Mouse (Mus musculus): Measurements from ENCODE around the gene Cxcr4. TPM values are rescaled to one million over a fixed set of nuclear protein-coding genes. Genes with fewer than 3 reads are reported as not detected.

Gene Cxcr4
- polyA plus RNA-seq, 1 experiment from 2014 or later, result 9.2 TPM

DNA sequence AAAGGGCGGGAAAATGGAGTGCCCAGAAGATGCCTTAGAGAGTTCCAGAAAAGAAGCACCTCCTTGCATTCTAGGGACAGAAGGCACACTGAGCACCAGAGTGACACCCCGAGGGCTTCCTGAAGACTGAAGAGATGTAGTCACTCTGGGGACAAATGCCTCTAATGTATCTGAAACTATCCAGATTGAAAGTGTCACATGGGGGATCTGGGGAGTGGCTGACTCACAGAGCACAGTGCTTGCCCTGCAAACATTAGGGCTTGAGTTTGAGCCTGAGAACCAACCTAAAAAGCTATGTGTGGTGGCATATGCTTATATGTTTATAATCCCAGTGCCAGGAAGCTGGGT is 23.3 kb upstream of the Cxcr4 start:
- Histone ChIP-seq H3K27me3 (no peaks in the 10 kb centered on the region), H3K4me1 (replicated peaks) (no peaks in the 10 kb centered on the region), H3K36me3 (no peaks in the 10 kb centered on the region), H3K27ac (replicated peaks) (no peak overlapping the region), H3K4me2 (no peak overlapping the region), H3K9me3 (no peaks in the 10 kb centered on the region), H3K9ac (no peak overlapping the region), H3K4me3 (no peak overlapping the region)
- ATAC-seq (ENCODE audit: low FRiP score, low read depth), result no peak
- 87% methylated on average over 2 of the region's 2 CpGs for WGBS

DNA sequence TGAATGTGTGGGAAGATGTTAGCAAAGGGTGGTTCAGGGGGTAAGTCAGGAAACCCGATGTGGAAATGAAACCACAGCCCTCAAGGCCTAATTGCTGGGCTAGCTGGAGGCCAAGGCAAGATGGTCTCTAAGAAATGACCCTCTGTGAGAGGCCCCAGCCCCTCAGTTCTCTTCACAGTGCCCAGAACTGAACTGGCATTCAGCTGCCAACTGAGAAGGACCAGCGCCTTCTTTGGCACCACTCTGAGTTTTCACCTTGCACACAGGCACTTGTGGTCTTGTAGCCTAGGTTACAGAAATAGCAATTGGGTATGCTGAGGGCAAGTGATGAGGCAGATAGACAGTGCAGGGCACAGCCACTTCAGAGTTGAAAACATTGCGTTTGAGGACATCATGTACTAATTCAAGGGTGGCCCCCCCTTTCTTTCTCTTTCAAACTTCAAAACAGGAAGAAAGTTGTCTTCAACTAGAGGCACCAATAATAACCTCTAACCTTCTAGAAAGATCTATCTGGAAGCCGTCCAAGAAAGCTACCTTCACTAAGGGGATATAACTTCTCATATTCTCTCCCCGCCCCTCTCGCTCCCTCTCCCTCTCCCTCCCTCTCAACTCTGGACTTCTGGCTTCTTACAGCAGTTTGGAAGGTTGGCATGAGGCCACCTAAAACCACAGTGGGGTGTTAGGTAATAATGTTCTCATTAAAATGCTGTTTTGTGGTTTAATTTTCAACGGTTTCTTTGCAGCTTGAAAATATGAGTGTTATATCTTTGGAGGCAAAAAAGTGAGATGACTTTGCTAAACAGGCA is 22.8 kb upstream of the Cxcr4 start:
- no peak overlapping the region for H3K4me2 ChIP-seq
- no peaks in the 10 kb centered on the region for H3K4me1 ChIP-seq (replicated peaks)
- no peaks in the 10 kb centered on the region for H3K9me3 ChIP-seq
- WGBS, result 74% methylated on average over 7 of the region's 7 CpGs
- H3K36me3 ChIP-seq, result no peaks in the 10 kb centered on the region
- no peak overlapping the region for H3K4me3 ChIP-seq
- H3K27me3 ChIP-seq, result no peaks in the 10 kb centered on the region
- ATAC-seq (ENCODE audit: low FRiP score, low read depth), result no peak
- H3K9ac ChIP-seq, result no peak overlapping the region
- no peak overlapping the region for H3K27ac ChIP-seq (replicated peaks)

DNA sequence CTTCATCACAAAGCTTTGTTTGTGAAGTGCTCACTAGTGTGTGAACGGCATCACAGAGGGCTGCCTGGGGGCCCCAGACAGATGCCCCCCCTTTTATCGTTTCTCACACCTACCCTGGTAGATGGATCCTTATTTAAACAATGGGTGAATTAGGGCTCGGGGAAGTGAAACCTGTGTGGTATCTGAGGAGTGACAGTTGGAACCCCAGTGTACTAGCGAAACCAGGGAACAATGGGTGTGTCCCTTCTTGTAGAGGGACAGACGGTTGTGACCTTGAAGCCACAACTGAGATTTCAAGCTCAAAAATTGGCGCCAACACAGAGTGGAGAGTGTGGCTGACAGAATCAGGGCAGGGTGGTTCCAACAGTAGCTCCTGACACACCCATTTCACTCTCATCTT is 16.0 kb upstream of the Cxcr4 start:
- Histone ChIP-seq H3K9ac (no peak overlapping the region), H3K36me3 (no peaks in the 10 kb centered on the region), H3K27me3 (no peaks in the 10 kb centered on the region), H3K4me2 (no peak overlapping the region), H3K27ac (replicated peaks) (no peak overlapping the region), H3K9me3 (no peaks in the 10 kb centered on the region), H3K4me3 (no peak overlapping the region), H3K4me1 (replicated peaks) (no peaks in the 10 kb centered on the region)
- no peak for ATAC-seq (ENCODE audit: low FRiP score, low read depth)
- 77% methylated on average over 6 of the region's 6 CpGs for WGBS

DNA sequence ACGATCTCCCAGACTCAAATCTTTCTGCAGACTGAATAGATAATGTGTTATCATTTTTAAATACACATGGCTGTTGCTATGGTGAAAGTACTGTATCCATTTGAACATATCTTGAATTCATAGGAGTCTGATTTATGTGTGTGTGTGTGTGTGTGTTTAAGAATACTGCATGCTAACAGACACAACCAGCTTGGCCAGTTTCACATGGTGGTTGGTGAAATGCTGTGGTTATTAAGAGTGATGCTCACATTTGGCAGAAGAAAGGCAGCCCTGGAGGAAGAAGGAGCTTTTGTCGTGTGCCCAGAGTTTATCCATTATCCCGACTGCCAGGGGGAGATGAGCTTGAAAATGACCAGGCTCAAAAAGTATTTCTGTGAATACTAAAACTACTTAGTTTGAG is 15.3 kb upstream of the Cxcr4 start:
- Histone ChIP-seq H3K4me2 (no peak overlapping the region), H3K27ac (replicated peaks) (no peak overlapping the region), H3K4me3 (no peak overlapping the region), H3K9me3 (no peaks in the 10 kb centered on the region), H3K36me3 (no peaks in the 10 kb centered on the region), H3K27me3 (no peaks in the 10 kb centered on the region), H3K4me1 (replicated peaks) (no peaks in the 10 kb centered on the region), H3K9ac (no peak overlapping the region)
- no peak for ATAC-seq (ENCODE audit: low FRiP score, low read depth)
- 62% methylated on average over 3 of the region's 3 CpGs for WGBS

DNA sequence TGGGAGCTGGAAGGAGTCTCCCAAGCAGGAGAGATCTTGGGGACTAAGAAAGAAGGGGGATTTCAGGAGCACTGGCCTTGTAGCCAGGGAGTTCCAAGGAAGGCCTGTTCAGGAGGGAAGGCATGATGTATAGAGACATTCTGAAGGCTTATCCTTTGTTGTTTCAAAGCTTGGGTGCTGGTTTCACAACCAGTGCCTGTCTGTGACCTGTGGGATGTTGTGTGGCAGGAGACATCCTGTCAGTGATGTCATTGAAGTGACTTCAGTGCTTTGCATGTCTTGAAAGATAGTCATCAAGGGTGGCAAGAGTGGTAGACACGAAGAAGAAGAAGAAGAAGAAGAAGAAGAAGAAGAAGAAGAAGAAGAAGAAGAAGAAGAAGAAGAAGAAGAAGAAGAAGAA is 13.7 kb upstream of the Cxcr4 start:
- 70% methylated on average over 1 of the region's 1 CpGs for WGBS
- Histone ChIP-seq H3K27ac (replicated peaks) (no peak overlapping the region), H3K9ac (no peak overlapping the region), H3K4me2 (no peak overlapping the region), H3K36me3 (no peaks in the 10 kb centered on the region), H3K27me3 (no peaks in the 10 kb centered on the region), H3K4me1 (replicated peaks) (no peaks in the 10 kb centered on the region), H3K9me3 (no peaks in the 10 kb centered on the region), H3K4me3 (no peak overlapping the region)
- no peak for ATAC-seq (ENCODE audit: low FRiP score, low read depth)

DNA sequence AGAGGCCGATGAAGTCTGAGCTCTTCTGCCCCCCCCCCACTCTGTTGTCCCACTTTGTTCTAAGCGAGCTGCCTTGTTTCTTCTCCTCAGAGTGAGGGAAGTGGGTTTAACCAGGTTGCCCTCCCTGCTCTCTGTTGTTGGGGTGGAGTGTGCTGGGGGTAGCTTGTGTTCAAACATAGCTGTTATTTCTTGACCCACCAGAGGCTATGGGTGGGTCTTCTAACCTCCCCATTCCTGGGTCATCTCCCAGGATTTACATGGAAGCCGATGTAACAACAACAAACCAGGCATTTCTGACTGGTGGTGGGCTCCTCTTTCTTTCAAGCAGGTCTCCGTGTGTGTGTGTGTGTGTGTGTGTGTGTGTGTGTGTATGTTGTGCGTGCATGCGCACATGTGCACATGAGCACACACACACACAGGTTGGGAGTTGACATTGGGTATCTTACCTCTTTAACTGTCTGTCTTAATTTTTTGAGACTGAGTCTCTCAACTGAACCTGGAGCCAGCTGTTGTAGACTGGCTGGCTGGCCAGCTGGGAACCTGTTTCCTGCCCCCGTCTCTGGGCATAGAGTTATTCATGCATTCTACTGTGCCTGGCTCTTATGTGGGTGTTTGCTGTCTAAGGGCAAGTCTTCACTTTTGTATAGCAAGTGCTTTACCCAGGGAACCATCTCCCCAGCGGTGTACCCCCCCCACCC is 10.7 kb upstream of the Cxcr4 start:
- Histone ChIP-seq H3K4me2 (no peak overlapping the region), H3K36me3 (no peaks in the 10 kb centered on the region), H3K4me3 (no peak overlapping the region), H3K9ac (no peak overlapping the region), H3K27ac (replicated peaks) (no peak overlapping the region), H3K27me3 (no peaks in the 10 kb centered on the region), H3K9me3 (no peaks in the 10 kb centered on the region), H3K4me1 (replicated peaks) (no peaks in the 10 kb centered on the region)
- 91% methylated on average over 8 of the region's 8 CpGs for WGBS
- no peak for ATAC-seq (ENCODE audit: low FRiP score, low read depth)

DNA sequence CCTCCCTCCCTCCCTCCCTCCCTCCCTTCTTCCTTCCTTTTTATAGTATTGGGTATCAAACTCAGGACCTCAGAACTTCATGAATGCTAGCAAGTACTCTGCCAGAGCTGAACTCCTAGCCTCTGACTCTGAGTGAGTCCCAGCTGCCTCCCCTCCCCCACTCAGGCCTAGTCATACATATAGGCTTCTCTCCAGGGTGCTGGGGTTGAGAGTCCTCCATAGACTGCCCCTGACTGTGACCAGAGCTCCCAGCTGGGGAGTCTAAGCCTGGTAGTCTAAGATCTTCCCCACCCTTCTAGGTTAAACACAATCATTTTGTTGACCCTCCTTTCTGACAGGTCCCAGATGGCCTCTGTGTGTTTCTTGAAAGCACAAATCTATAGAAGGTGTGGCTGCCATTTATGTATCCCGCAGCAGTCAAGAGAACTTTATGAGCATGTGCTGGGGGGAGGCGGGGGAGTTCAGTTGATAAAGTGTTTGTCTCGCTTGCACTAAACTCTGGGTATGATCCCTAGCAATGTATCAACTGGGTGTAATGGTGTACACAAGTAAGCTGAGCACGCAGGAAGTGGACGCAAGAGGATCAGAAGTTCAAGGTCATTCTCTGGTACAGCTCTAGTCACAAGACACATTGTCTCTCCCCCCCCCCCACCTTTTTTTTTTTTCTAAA is 10.1 kb upstream of the Cxcr4 start:
- 85% methylated on average over 5 of the region's 5 CpGs for WGBS

DNA sequence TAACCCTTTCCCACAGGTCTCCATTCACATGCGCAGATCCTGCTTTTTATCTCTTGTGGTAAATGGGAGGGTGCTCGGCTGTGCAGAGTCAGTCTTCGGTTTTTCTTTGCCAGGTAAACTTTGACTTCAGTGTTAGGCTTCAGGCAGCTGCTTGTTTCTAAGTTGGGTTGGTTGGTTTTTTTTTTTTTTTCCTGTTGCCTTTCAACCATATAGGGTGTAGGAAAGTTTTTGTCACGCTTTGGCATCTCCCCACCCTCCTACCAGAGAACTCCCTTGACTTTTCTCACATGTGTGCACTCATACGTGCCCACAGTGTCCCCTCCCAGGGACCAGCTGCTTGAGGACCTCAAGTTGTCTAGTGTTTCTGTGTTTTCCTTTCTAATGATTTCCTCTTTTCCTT is 9.2 kb upstream of the Cxcr4 start:
- WGBS, result 70% methylated on average over 5 of the region's 5 CpGs
- no peak overlapping the region for H3K4me2 ChIP-seq
- no peak overlapping the region for H3K9ac ChIP-seq
- ATAC-seq (ENCODE audit: low FRiP score, low read depth), result no peak
- H3K27ac ChIP-seq (replicated peaks), result no peak overlapping the region
- no peaks in the 10 kb centered on the region for H3K36me3 ChIP-seq
- no peaks in the 10 kb centered on the region for H3K27me3 ChIP-seq
- no peaks in the 10 kb centered on the region for H3K4me1 ChIP-seq (replicated peaks)
- H3K9me3 ChIP-seq, result no peaks in the 10 kb centered on the region
- H3K4me3 ChIP-seq, result no peak overlapping the region

More for the DNA sequence above, 10.1 kb upstream of the Cxcr4 start:
- Histone ChIP-seq H3K27ac (replicated peaks) (no peak overlapping the region), H3K9ac (no peak overlapping the region), H3K9me3 (no peaks in the 10 kb centered on the region), H3K4me3 (no peak overlapping the region), H3K4me2 (no peak overlapping the region), H3K36me3 (no peaks in the 10 kb centered on the region), H3K27me3 (no peaks in the 10 kb centered on the region), H3K4me1 (replicated peaks) (no peaks in the 10 kb centered on the region)
- no peak for ATAC-seq (ENCODE audit: low FRiP score, low read depth)

DNA sequence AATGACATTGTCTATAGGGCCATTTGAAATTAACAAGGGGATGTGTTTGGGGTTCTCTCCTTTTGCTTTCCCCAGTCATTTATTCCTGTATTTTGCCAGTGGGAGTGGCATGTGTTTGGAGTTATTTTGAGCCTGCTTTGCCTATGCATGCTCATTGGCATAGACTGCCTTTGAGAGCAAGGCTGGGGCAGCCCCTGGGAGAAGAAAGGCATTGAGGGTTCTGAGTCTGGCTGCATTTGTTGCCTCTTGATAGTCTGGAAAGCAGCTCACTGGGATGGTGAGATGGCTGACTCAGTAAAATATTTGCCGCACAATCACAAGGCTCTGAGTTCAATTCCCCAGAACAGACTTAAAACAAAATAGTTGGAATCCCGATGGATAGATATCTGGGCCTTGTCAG is 8.5 kb upstream of the Cxcr4 start:
- ATAC-seq (ENCODE audit: low FRiP score, low read depth), result no peak
- 98% methylated on average over 2 of the region's 2 CpGs for whole genome bisulfite sequencing

DNA sequence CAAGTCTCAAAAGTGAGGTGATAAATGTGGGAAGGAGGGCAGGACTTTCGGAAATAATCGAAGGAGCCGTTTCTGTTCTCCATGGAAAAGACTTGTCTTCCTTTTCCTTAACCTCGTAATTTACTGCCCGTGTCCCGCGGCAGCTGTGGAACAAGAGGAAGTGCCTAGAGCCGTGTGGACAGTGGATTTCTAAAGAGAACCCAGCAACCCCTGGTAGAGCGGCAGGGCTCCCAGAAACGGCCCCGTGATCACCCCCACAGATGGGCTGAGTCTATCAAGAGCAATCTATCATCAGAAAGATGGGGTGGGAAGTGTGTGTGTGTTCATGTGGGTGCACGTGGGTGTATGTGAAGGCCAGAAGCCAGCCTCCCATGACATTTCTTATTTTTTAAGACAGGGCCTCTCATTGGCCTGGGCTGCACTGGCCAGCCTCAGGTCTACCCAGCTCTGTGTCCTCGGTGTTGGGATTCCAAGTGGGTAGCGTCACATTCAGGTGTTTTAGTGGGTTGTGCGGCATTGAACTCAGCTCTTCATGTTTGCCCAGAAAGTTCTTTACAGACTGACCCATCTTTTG is 5.2 kb upstream of the Cxcr4 start:
- no peaks in the 10 kb centered on the region for H3K9me3 ChIP-seq
- no peak for ATAC-seq (ENCODE audit: low FRiP score, low read depth)
- no peaks in the 10 kb centered on the region for H3K36me3 ChIP-seq
- no peak overlapping the region for H3K4me3 ChIP-seq
- H3K4me2 ChIP-seq, result no peak overlapping the region
- no peak overlapping the region for H3K9ac ChIP-seq
- 0 out of 2 replicates have a peak, but pooled peaks cover 3% of the 10 kb centered on the region for H3K27me3 ChIP-seq
- WGBS, result 60% methylated on average over 15 of the region's 15 CpGs
- no peak overlapping the region for H3K27ac ChIP-seq (replicated peaks)
- peaks cover 39% of the 10 kb centered on the region for H3K4me1 ChIP-seq (replicated peaks)

More for the DNA sequence above, 8.5 kb upstream of the Cxcr4 start:
- no peak overlapping the region for H3K4me3 ChIP-seq
- no peaks in the 10 kb centered on the region for H3K9me3 ChIP-seq
- H3K4me1 ChIP-seq (replicated peaks), result peaks cover 7% of the 10 kb centered on the region
- H3K27me3 ChIP-seq, result no peaks in the 10 kb centered on the region
- no peak overlapping the region for H3K9ac ChIP-seq
- no peak overlapping the region for H3K4me2 ChIP-seq
- no peaks in the 10 kb centered on the region for H3K36me3 ChIP-seq
- no peak overlapping the region for H3K27ac ChIP-seq (replicated peaks)

DNA sequence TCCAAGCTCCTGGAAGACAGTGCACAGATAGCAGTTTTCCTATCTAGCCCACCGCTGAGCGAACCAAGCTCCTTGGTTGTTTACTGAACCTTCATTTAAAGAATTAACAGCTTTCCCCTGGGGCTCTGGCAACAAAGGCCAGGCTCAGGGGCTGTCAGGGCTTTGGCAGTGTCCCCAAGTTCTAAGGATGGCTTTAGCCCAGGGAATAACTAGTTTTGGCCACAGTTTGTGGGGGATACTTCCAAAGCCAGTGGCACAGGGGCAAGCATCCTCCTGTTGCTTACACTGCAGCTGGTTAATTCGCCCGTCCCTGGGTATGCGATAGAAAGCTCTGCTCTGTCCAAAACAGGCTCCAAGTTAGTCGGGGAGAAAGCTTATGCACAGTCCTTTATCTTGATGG is 3.4 kb upstream of the Cxcr4 start:
- Histone ChIP-seq H3K4me1 (replicated peaks) (peaks cover 55% of the 10 kb centered on the region), H3K27me3 (0 out of 2 replicates have a peak, but pooled peaks cover 5% of the 10 kb centered on the region), H3K4me2 (peak overlapping the region; percentile 8; the same call in 1 of the 2 replicates), H3K9me3 (no peaks in the 10 kb centered on the region), H3K4me3 (no peak overlapping the region), H3K27ac (replicated peaks) (peak overlapping the region; percentile 1; the same call in 1 of the 2 replicates), H3K36me3 (no peaks in the 10 kb centered on the region), H3K9ac (no peak overlapping the region)
- no peak for ATAC-seq (ENCODE audit: low FRiP score, low read depth)
- WGBS, result 10% methylated on average over 6 of the region's 6 CpGs

DNA sequence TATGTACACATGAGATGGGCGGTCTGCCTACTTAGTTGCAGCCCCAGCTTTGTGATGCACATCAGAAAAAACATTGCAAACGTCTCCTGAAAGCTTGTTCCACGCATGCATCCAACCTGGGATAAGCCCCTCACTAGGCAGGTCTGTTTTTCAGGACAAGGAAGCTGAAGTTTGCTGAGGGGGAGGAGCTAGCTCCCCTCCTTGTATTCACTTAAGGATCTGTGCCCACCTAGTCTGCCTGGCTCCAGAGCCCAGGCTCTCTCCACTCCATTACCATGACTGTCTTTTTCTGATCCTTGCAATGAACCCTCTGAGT is 3.0 kb upstream of the Cxcr4 start:
- peak overlapping the region; percentile 1; the same call in 1 of the 2 replicates for H3K27ac ChIP-seq (replicated peaks)
- no peak overlapping the region for H3K4me3 ChIP-seq
- peak overlapping the region; percentile 8; the same call in 1 of the 2 replicates for H3K4me2 ChIP-seq
- no peaks in the 10 kb centered on the region for H3K9me3 ChIP-seq
- no peaks in the 10 kb centered on the region for H3K36me3 ChIP-seq
- WGBS, result 19% methylated on average over 3 of the region's 3 CpGs
- ATAC-seq (ENCODE audit: low FRiP score, low read depth), result no peak
- H3K4me1 ChIP-seq (replicated peaks), result peaks cover 56% of the 10 kb centered on the region
- H3K9ac ChIP-seq, result no peak overlapping the region
- H3K27me3 ChIP-seq, result 0 out of 2 replicates have a peak, but pooled peaks cover 5% of the 10 kb centered on the region
